Mouse (Mus musculus): Measurements from ENCODE around the gene Dop1a. TPM values are rescaled to one million over a fixed set of nuclear protein-coding genes. Genes with fewer than 3 reads are reported as not detected.
"Not testable (repeated sequence)": the region's sequence is repeated elsewhere in the genome, so short reads cannot be mapped to it uniquely, and the experiment has no call there.

The Dop1a gene
- polyA plus RNA-seq, 2 experiments from 2014 or later, result 20.3 to 31.1 TPM

DNA sequence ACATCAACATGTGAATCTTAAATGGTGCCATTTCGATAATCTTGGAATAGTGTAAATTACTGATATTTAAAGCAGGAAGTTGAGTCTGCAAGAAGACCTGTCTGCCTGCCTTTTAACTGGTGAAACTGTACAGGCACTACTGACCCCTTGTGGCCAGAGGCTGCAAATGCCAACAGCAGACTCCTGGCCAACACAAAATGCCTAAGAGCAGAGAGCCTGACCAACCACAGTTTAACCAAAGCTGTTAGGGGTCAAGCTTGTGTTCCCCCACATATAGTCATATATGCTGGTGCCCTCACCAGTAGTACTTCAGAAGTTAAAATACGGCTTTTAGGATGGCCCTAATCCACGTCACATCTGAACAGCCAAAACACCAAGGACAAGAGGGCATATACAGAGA, 116.8 kb downstream of the Dop1a start:
- peak; percentile 78 for ATAC-seq

DNA sequence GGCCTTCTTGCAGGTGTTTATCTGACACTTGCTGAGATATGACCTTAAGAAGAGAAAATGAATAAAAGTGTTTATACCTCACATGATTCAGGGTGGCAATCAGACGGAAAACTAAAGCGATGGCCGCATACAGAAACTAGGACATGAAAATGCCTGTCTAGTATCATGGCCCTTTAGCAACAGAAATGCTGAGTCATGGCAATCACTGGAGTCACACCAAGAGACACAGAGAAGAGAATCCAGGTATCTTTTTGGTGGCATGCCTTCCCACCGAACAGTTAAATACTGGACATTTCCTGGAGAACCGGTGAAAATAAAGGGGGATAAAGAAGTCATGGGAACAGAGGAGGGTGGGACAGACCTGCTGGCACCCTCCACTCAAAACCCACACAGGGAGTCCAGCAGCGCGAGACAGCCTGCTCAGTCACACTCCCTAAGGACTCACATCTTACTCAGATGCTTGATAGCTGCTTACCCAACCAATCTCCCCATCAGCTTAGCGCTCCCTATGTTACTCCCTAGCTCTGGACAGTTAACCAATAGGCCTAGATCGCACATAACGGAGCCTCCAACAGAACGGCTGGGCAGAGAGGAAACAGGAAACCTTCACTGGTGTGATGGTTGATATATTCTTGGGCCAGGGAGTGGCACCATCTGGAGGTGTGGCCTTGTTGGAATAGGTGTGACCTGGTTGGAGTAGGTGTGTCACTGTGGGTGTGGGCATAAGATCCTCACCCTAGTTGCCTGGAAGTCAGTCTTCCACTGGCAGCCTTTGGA, 120.3 kb downstream of the Dop1a start:
- no peak for ATAC-seq

- no peak for ATAC-seq
Measured at GRCm38 (mm10) chr9:86592676-86593668, 126.0 kb downstream of the Dop1a start.

- ATAC-seq, result not testable (repeated sequence)
Measured at GRCm38 (mm10) chr9:86594357-86594767, 127.4 kb downstream of the Dop1a start.

- not testable (repeated sequence) for ATAC-seq
Measured at GRCm38 (mm10) chr9:86596983-86597382, 130.0 kb downstream of the Dop1a start.

DNA sequence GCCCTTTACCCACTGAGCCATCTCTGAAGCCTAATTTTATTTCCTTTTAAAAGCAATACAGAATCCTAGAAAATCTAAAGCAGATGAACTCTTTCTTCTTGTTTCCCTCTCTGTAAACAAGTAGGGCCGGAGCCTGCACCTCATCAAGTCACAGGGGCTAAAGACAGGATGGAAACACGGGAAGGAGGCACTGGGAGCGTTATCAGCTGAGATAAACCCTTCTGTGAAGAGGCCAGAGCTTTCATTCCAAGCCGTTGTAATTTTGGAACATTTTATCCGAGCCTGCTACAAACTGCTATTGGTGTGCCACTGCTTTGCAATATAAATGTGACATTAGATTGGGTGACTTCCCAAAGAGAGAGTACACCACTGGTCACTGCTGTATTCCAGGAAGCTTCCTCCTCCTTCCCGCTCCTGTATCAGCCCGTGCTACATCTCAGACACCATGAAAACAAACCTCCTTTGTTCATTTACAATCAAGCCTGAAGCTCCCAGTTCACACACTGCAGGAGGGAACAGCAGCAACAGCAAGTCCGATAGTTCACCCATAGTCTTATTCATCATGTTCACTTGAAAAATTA, 132.9 kb downstream of the Dop1a start:
- no peak for ATAC-seq

Other genes with a start within 250 kb of the Dop1a start
- gene Ube2cbp, start 2.2 kb upstream of the Dop1a start, polyA plus RNA-seq (2017; shearing (Covaris generic)), result 1 to 10 TPM; 2.3 to 3.4 TPM
- 10 to 100 TPM; 17.3 to 18.7 TPM for gene Pgm3, start 104.7 kb downstream of the Dop1a start, polyA plus RNA-seq (2017; shearing (Covaris generic))
- gene Rwdd2a, start 104.8 kb downstream of the Dop1a start, polyA plus RNA-seq (2017; shearing (Covaris generic)), result 1 to 10 TPM; 4.8 to 5.0 TPM
- gene Me1, start 228.8 kb downstream of the Dop1a start, polyA plus RNA-seq (2017; shearing (Covaris generic)), result not detected